Mouse (Mus musculus) ES-E14 (cell line): ENCODE measurements around the gene Flrt1. TPM values are rescaled to one million over a fixed set of nuclear protein-coding genes. Genes with fewer than 3 reads are reported as not detected.

Experiments
- DNase-seq: peaks from one replicate; pipeline ENCODE4 v3.0.0-alpha.2; 2013; ENCODE audit warnings: low read depth, low spot score
- H3K27ac ChIP-seq: 2 replicates; pipeline ENCODE4 v1.5.1; 2012; ENCODE audit warnings: low read depth, mild to moderate bottlenecking, low read length, moderate library complexity, mixed read lengths; ENCODE audit not compliant: poor library complexity, insufficient read depth, severe bottlenecking
- H3K36me3 ChIP-seq: 2 replicates; pipeline ENCODE4 v1.6.1; 2012; ENCODE audit warnings: mild to moderate bottlenecking, low read length, moderate library complexity, mixed read lengths; ENCODE audit not compliant: control insufficient read depth, poor library complexity, insufficient read depth, severe bottlenecking
- H3K4me1 ChIP-seq, 2 experiments: fragments of 150-350 bp in 1 of 2; sonication (generic) in 1 of 2; 2 replicates each; pipeline ENCODE4 v1.6.1; 2012; ENCODE audit warnings: low read length in 2 of 2, mild to moderate bottlenecking in 1 of 2, mixed read lengths in 1 of 2; ENCODE audit not compliant: control insufficient read depth in 2 of 2, insufficient read depth in 2 of 2, poor library complexity in 1 of 2
- H3K4me3 ChIP-seq, 2 experiments: fragments of 150-350 bp in 1 of 2; sonication (generic) in 1 of 2; 2 replicates each; pipeline ENCODE4 v1.5.1; 2012; ENCODE audit warnings: low read length in 2 of 2, low read depth in 1 of 2, mild to moderate bottlenecking in 1 of 2, mixed read lengths in 1 of 2; ENCODE audit not compliant: insufficient read depth in 1 of 2, poor library complexity in 1 of 2, severe bottlenecking in 1 of 2
- H3K9ac ChIP-seq: 2 replicates; pipeline ENCODE4 v1.6.1; 2012; ENCODE audit warnings: low read depth, mild to moderate bottlenecking, low read length, mixed read lengths; ENCODE audit not compliant: poor library complexity, insufficient read depth, severe bottlenecking
- H3K9me3 ChIP-seq: fragments of 150-350 bp; sonication (generic); 2 replicates; pipeline ENCODE4 v1.6.1; 2012; ENCODE audit warnings: low read depth, mild to moderate bottlenecking, low read length; ENCODE audit not compliant: control insufficient read depth, insufficient read depth
- CHD2 ChIP-seq: IDR thresholded peaks from 2 replicates; pipeline ENCODE4 v1.6.1; 2014; ENCODE audit warnings: mild to moderate bottlenecking, low read depth, low read length, inconsistent platforms
- HCFC1 ChIP-seq: IDR thresholded peaks from 2 replicates; pipeline ENCODE4 v1.6.1; 2012; ENCODE audit warnings: low read length, inconsistent platforms, borderline replicate concordance; ENCODE audit not compliant: insufficient read depth
- MAFK ChIP-seq: IDR thresholded peaks from 2 replicates; pipeline ENCODE4 v1.6.1; 2014; ENCODE audit warnings: mild to moderate bottlenecking, low read depth, low read length, inconsistent platforms; ENCODE audit not compliant: insufficient read depth
- ZC3H11A ChIP-seq: IDR thresholded peaks from 2 replicates; pipeline ENCODE4 v1.6.1; 2012; ENCODE audit warnings: low read depth, mild to moderate bottlenecking, inconsistent platforms, low read length, borderline replicate concordance
- ZNF384 ChIP-seq: IDR thresholded peaks from 2 replicates; pipeline ENCODE4 v1.6.1; 2012; ENCODE audit warnings: low read depth, low read length, inconsistent platforms
- in situ Hi-C, 2 experiments: fragments of 600-800 bp; cut with MboI; formaldehyde crosslinking; loops; one replicate each; pipeline ENCODE4 v1.15.1; 2025; ENCODE audit warnings: low sequenced_read_pairs in 2 of 2, inconsistent platforms in 1 of 2; ENCODE audit not compliant: unreplicated experiment in 2 of 2
- total RNA-seq: library from RNA; depleted of rRNA; stranded (reverse); fragments of 300-350 nt; gene quantifications from 2 replicates; pipeline ENCODE4 v1.2.3, GENCODE M21; 2012

Gene Flrt1
- total RNA-seq, 1 experiment = 0.36 TPM

- H3K9ac ChIP-seq = no peak overlapping the region
- no peaks in the 10 kb centered on the region for H3K36me3 ChIP-seq
- H3K9me3 ChIP-seq = no peaks in the 10 kb centered on the region
- in situ Hi-C loops = no loop called here
- no peak for DNase-seq
- H3K4me1 ChIP-seq = no peaks in the 10 kb centered on the region
- no peak overlapping the region for H3K27ac ChIP-seq
- TF ChIP-seq MAFK (no peak), HCFC1 (no peak), ZC3H11A (no peak), ZNF384 (no peak), CHD2 (no peak)
- no peak overlapping the region for H3K4me3 ChIP-seq
These were observed 45.9 kb upstream of the Flrt1 start for GRCm38 (mm10) chr19:7151300-7151926.

- no peak for TF ChIP-seq CHD2
- TF ChIP-seq HCFC1 = no peak
- no peak for TF ChIP-seq ZNF384
- TF ChIP-seq MAFK = no peak
- TF ChIP-seq ZC3H11A = no peak
- no peak for DNase-seq
- Histone ChIP-seq H3K27ac (no peak overlapping the region), H3K9me3 (no peaks in the 10 kb centered on the region), H3K9ac (no peak overlapping the region), H3K36me3 (no peaks in the 10 kb centered on the region), H3K4me1 (peaks cover 1 to 10% of the 10 kb centered on the region in 2 experiments; a peak in 2 of 4 replicates), H3K4me3 (no peak overlapping the region)
- in situ Hi-C loops = no loop called here
These were observed 43.7 kb upstream of the Flrt1 start for GRCm38 (mm10) chr19:7149158-7149685.

- no peak overlapping the region for H3K27ac ChIP-seq
These were observed 43.1 kb upstream of the Flrt1 start for GRCm38 (mm10) chr19:7148541-7149085.

GRCm38 (mm10) chr19:7148096-7148495 lies 42.6 kb upstream of the Flrt1 start:
- in situ Hi-C loops = no loop called here
- Histone ChIP-seq H3K9me3 (no peaks in the 10 kb centered on the region), H3K4me1 (peaks cover 3 to 16% of the 10 kb centered on the region in 2 experiments; a peak in 2 of 4 replicates), H3K36me3 (no peaks in the 10 kb centered on the region), H3K9ac (no peak overlapping the region), H3K4me3 (no peak overlapping the region), H3K27ac (no peak overlapping the region)
- TF ChIP-seq HCFC1 = no peak
- no peak for TF ChIP-seq ZC3H11A
- no peak for TF ChIP-seq MAFK
- TF ChIP-seq ZNF384 = no peak
- no peak for TF ChIP-seq CHD2
- DNase-seq = no peak

More at GRCm38 (mm10) chr19:7148541-7149085, 43.1 kb upstream of the Flrt1 start:
- no peak for DNase-seq
- Histone ChIP-seq H3K36me3 (no peaks in the 10 kb centered on the region), H3K4me3 (no peak overlapping the region), H3K9me3 (no peaks in the 10 kb centered on the region), H3K9ac (no peak overlapping the region), H3K4me1 (peaks cover 3 to 12% of the 10 kb centered on the region in 2 experiments; a peak in 2 of 4 replicates)
- in situ Hi-C loops = no loop called here
- TF ChIP-seq ZC3H11A (no peak), MAFK (no peak)

- in situ Hi-C loops = no loop called here
- Histone ChIP-seq H3K9me3 (no peaks in the 10 kb centered on the region), H3K9ac (no peak overlapping the region), H3K27ac (no peak overlapping the region), H3K4me3 (no peak overlapping the region), H3K4me1 (peaks cover 3 to 25% of the 10 kb centered on the region in 2 experiments; a peak in 2 of 4 replicates), H3K36me3 (no peaks in the 10 kb centered on the region)
- no peak for DNase-seq
- no peak for TF ChIP-seq ZNF384
- TF ChIP-seq MAFK = no peak
- no peak for TF ChIP-seq ZC3H11A
- no peak for TF ChIP-seq CHD2
- TF ChIP-seq HCFC1 = no peak
These were observed 40.8 kb upstream of the Flrt1 start for GRCm38 (mm10) chr19:7146376-7146775.
